Mouse (Mus musculus) lung, adult 2 months (tissue): ENCODE data around the gene Hhat.

Experiments used
- CTCF ChIP-seq: fragments of 200-500 bp; IDR thresholded peaks from 2 replicates; pipeline ENCODE4 v1.5.1; 2011; ENCODE audit warnings: mild to moderate bottlenecking, low read length, control low read depth; ENCODE audit not compliant: insufficient read depth
- POLR2A ChIP-seq: fragments of 200-500 bp; IDR thresholded peaks from 2 replicates; pipeline ENCODE4 v1.6.1; 2011; ENCODE audit warnings: low read depth, mild to moderate bottlenecking, control low read depth, low read length, borderline replicate concordance; ENCODE audit errors: extremely low read depth

DNA sequence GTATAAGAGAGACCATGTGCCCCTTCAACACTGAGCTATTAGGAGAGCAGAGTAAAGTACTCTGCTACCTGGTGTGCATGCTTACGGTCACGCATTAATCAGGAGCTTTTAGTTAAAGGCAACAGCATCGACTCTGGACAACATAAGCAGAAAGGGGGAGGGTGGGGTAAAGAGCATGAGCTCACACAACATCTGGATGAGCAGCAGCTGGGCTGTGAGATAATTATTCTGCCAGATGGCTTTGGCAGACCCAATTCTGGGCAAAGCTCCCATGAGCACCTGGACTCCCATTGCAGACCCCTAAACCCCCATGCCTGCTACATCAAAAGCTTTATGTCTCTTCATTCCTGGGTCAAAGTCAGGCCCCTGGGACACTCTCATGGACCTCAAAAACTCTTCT, 121.8 kb downstream of the Hhat start:
- no peak for TF ChIP-seq POLR2A
- TF ChIP-seq CTCF, result no peak
